Mouse (Mus musculus) adrenal gland, postnatal 36 days (tissue): ENCODE measurements around the gene Themis2. TPM values are rescaled to one million over a fixed set of nuclear protein-coding genes. Genes with fewer than 3 reads are reported as not detected.
A peak's percentile ranks its signal among the peaks of the same experiment; 100 is the strongest.

ENCODE experiments used
- DNase-seq, 2 experiments: peaks; one replicate each; pipeline ENCODE4 v3.0.0; 2021; ENCODE audit warnings: mixed read lengths in 1 of 2
- long read RNA-seq, 2 experiments: library from polyadenylated mRNA; stranded (forward); transcript quantifications; one replicate each; pipeline ENCODE4 v2.0.0; 2021; ENCODE audit warnings: borderline sequencing depth in 2 of 2
- total RNA-seq, 2 experiments: library from RNA; stranded (reverse); gene quantifications; 2 replicates each; pipeline ENCODE4 v1.2.3; 2021

Themis2 gene
- 1 to 10 TPM; 1.3 to 1.7 TPM for total RNA-seq
- long read RNA-seq, experiment 1, partial matches to known transcripts: 1 of 2 reads
- long read RNA-seq, experiment 1, other reads (novel, unspliced or antisense): 1 of 2 reads
- long read RNA-seq, experiment 2: 0 reads

- DNase-seq: peak; percentile 87 to 94
These were observed at the start of gene Themis2 for GRCm38 (mm10) chr4:132796196-132796886. Gene Themis2, minus strand, starts transcription at chr4:132796387.

DNA sequence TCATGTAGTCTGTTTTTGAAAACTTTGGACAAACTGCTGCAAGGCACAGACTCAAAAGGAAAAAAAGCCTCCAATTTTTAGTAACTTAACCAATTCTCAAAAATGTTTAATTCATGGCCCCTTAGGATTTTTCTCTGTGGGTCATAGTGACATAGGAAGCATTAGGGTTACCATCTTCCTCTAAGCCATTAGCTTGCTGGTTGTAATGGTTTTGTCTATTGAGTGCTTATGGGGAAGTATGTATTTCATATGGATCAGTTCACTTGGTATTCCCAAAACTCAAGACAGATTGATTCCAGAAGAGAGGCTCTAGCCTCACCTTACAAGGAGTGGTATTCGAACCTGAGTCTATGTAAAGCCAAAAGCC, 47.5 kb upstream of the Themis2 start:
- no peak for DNase-seq

DNA sequence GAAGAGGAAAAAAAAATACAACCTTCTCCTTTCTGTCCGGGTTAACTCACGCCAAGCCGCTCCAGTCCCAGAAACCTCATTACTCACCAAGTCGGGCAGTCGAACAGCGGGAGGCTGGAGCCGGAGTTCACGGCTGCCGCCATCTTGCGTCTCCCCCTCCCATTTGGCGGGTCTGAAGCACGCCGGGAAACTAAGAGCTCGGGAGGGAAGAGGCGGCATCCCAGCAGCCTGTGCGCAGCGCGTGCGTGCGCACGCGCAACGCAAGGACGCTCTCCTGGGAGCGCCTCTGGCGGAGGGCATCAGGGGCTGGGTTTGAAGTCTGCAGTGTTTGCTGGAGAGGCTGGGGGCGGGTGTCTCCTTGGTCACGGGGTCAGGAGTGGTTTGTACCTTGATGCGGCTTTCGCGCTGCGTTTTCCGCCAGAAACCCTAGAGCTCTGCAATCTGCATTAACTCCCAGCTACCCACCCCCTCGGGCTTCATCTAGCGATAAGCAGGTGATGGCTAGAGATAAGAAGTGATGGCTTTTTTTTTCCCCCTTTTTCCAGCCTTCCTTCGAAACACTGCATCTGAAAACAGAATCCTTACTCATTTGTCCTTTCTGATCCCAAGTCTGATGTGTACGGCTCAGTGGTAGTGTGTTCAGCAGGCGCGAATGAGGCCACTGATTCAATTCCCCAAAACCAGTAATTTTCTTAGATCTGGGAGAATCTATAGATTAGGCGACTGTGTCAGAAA, 47.0 kb upstream of the Themis2 start, which contains the start of gene Ppp1r8:
Gene Ppp1r8, minus strand, starts transcription at position 200 of the 735 bp plus-strand sequence.
- peak; percentile 92 for DNase-seq

DNA sequence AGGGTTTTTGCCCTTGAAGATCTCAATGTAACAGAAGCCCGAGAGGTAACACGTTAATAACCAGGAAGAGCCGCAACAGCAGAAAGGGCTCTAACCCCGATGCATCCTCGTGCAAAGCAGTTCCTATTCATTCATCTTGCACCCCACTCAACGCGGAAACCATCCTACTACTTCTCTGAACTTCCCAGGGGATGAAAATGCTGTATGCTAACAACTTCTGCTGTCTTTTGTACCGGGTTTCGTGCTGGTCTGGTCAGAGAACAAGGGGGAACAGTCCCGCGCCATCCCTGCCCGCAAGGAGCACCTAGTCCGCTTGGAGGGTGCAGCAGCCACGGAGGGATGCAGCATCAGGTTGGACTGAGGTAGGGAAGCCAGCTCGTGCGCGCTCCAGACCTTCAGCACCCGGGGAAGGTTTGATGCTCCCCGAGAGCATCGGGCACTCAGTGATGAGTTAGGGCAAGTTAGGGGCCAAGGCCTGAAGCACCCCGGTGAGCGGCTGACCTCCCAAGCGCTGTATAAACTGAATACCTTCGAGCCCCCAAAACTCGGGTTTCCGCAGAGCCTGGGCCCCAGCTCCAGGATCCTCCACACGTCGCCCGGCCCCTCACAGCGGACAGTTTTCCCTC, 46.2 kb upstream of the Themis2 start:
- peak; percentile 14 to 33 for DNase-seq

DNA sequence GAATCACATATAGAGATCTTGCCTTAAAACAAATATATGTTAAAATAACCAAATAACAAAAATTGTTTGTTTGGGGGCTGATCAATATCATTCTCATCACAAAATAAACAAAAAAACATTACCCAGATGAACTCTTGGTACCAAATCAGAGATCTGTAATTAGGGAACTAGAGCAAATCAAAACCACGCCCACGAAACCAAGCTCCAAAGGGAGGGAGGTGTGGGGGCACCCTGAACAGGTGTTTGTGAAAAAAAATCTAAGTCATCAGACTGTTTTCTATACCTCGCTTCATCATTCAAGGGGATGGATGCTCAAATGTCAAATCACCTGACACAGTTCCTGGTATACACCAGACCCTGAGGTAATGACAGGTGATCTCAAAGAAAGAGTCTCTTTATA, 45.3 kb upstream of the Themis2 start:
- DNase-seq: no peak

DNA sequence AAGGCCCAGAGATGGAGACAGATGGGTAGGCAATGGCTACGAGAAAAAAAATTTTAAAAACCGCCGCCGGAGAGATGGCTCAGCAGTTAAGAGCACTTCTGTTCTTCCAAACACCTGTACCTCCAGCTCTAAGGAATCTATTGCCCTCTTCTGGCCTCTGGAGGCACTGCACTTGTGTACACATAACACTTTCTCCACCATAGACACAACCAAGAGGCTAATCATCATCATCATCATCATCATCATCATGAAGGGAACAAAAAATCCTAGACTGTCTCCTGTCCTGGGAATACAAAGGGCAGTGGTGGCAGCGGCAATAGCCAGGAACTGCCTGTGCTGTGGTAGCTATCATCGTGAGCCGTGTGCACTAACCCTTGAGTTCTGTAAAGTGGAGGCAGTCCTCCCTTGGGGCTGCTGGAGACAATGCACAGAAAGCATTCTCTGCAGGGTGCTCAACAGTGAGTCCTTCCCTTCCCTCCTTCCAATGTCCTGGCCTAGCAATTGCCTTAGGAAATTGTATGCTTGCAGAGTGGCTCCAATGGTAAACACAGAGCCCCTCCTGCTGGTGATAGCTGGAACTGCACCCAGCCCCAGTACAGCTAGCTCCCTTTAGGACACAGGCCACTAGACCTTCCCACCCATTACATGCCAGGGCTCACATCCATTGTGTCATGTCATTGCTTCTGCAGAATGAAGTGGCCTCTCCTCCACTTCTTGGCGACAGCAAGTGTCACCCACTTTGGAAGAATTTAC, 27.6 kb upstream of the Themis2 start:
- peak; percentile 67 to 79 for DNase-seq

- DNase-seq: no peak
These were observed 22.3 kb upstream of the Themis2 start for GRCm38 (mm10) chr4:132818442-132818841.

- DNase-seq: no peak
These were observed 20.7 kb upstream of the Themis2 start for GRCm38 (mm10) chr4:132816855-132817254.

DNA sequence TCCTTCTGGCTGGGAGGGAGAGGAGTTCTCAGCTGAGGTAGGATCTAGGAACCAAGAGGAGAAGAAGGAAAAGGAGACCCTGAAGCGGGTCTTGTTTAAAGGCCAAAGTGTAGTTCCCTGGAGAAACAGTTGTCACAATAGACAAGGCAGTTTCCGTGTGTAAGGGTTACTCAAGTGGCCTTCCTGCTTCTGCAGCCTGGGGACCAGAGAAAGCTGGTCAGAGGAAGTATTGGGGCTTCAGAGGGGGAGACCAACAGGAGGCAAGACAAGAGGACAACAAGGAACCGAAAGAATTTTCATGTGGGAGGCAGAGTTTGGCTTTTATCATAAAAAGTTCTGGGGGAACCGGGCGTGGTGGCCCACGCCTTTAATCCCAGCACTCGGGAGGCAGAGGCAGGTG, 20.2 kb upstream of the Themis2 start:
- DNase-seq: no peak

DNA sequence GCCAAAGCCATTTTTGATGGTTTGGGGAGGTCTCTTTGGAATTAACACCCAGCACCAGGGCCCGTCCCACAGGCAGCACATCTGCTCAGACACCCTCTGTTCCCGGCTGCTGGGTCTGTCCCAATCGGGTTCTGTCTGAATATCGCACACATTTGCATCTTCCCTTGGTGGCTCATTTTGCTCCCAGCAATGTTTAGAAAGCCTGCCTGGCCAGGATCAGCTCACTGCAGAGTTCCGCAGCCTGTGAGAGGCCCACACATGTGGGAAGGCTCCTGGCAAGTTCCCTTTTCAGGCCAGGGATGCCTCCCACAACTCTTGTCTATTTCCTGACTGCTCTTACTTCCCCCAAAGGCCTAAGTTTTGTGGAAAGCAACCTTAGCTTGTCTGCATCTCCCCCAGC, 13.4 kb upstream of the Themis2 start:
- DNase-seq: no peak

DNA sequence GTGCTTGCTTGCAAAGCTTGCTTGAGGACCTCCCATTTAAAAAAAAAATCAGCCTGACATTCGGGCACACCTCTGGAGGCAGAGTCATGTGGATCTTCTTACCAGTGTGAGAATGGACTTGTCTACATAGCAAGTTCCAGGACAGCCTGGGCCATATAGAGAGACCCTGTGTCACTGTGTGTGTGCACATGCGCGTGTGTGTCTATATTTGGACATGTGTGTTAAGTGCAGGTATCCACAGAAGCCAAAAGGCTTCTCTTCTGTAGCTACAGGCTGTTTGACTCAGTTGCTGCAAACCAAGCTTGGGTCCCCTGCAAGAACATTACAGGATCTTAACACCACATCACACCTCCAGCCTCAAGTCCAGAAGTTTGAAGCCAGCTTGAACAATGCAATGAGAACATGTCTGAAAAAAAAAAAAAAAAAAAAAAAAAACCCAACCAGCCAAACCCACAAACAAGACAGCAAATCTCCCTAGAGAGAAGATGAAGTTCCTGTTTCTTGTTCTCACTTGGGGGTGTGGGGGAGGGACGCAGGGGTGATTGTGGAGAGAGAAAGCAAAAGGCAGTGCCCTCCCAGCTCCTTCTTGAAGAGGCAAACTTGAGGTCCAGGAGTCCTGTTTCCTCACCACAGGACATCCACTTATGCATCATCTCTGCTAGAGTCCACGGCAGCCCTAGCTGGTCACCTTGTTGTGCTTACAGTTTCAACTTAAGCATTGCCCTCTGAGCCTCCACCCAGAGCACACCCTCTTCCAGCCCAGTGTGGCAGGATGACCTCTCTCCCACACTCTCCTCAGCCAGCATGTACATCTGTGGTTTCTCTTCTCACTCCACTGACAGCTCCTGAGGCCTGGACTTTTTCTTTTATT, 11.8 kb upstream of the Themis2 start:
- no peak for DNase-seq

GRCm38 (mm10) chr4:132806620-132807191, 10.5 kb upstream of the Themis2 start:
- DNase-seq: no peak

DNA sequence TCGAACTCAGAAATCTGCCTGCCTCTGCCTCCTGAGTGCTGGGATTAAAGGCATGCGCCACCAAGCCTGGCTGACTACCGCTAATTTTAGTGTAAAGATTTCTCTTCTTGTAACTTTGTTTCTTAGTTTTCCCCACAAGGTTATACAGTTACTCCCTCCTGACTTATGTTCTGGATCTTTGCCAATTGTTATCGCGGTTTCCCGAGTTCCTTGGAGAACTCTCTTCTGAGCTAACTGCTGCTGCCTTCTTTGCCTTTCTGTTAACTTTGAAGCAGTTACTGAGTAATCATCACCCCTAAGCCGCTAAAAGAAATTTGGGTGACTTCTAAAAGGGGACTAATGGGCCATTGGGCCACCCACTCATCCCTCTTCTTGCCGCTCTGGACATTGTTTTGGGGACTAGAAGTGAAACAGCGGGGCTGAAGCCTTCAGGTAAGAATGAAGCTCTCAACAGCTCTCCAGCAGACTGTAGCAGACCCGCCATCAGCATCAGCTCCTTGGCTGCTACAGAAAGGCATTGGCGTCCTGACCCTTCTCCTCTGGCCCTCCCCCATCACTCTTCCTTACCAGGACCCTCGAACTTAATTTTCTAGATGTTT, 9.5 kb upstream of the Themis2 start:
- DNase-seq: no peak

DNA sequence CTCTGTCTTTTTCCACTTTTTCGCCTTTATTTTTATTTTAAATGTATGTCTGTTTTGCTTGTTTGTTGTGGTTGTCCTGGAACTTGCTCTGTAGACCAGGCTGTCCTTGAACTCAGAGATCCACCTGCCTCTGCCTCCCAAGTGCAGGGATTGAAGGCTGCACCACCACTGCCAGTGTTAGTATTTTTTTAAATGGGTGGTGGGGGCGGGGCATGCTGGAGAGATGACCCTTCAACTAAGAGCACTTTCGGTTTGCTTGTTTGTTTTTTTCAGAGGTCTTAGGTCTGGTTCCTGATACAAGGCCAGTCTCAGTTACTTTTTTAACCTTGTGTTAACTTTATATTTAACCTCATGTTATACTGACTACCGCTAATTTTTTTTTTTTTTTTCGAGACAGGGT, 9.0 kb upstream of the Themis2 start:
- no peak for DNase-seq

DNA sequence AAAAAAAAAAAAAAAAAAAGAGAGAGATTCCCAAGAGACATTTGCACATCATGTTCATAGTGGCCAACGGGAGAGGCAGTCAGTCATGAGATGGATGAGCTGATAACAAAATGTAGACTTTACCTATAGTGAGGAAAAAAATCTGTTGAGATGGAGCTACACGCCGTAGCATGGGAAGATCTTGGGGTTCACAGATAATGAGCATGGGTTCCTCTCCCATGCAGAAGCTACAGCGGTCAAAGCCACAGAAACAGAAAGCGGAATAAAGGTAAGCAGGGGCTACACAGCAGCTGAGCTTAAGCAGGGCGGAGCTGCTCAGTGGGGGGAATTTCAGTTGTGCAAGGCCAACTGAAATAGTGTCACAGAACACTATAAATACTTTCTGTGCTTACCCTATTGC, 8.1 kb upstream of the Themis2 start:
- DNase-seq: peak in 1 of 2 experiments; percentile 12

GRCm38 (mm10) chr4:132803876-132804275, 7.7 kb upstream of the Themis2 start:
- DNase-seq: no peak

DNA sequence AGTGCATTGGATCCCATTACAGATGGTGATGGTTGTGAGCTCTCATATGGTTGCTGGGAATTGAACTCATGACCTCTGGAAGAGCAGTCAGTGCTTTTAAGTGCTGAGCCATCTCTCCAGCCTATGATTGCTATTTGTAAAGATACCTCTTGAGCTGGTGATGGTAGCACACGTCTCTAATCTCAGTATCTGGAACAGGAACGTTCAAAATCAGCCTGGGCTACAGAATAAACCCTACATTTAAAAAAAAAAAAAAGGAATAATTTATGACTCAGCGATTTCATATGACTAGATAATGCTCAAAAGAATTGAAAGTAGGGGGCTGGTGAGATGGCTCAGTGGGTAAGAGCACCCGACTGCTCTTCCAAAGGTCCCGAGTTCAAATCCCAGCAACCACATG, 7.0 kb upstream of the Themis2 start:
- no peak for DNase-seq

GRCm38 (mm10) chr4:132802171-132802637, 6.0 kb upstream of the Themis2 start:
- DNase-seq: peak in 1 of 2 experiments; percentile 11

DNA sequence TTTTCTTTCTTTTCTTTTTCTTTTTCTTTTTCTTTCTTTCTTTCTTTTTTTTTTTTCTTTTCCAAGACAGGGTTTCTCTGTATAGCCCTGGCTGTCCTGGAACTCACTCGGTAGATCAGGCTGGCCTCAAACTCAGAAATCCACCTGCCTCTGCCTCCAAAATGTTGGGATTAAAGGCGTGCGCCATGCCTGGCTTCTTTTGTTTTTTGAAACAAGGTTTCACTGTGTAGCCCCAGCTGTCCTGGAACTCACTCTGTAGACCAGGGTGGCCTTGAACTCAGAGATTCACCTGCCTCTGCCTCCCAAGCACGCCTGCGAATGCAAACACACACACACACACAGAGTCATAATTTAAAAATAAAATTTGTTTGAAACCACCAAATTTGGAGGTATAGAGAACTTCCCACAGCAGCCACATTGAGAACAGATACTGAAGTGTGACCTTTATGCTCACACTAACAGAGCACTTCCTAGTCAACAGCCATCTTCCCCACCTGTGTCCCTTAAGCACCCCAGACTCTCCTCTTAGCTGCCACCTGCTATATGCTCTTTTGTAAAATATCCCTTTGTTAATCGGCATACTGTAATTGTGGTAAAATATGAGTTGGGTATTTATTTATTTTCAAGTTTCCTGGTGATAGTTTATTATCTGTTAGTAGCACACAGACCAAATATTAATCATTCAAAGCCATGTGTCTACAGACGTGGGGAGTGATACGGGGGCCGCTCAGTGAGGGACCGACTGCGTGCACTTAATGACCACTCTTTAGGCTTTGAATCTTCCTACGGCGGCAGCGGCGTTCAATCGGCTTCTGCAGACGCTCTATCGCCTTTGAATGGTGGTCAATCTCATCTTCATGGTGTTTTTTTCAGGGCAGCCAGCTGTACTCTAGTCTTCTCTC, 5.2 kb upstream of the Themis2 start:
- no peak for DNase-seq
